Mouse (Mus musculus) spleen, adult 2 months (tissue): ENCODE results near the gene Gm26602.

ENCODE experiments used
- CTCF ChIP-seq: fragments of 200-500 bp; IDR thresholded peaks from 2 replicates; pipeline ENCODE4 v1.5.1; 2011; ENCODE audit warnings: mild to moderate bottlenecking, inconsistent platforms; ENCODE audit not compliant: insufficient read depth, insufficient read length, insufficient replicate concordance; ENCODE audit errors: extremely low read depth
- POLR2A ChIP-seq: fragments of 200-500 bp; IDR thresholded peaks from 2 replicates; pipeline ENCODE4 v1.6.1; 2011; ENCODE audit warnings: low read depth, low read length, inconsistent platforms

GRCm38 (mm10) chr10:79866601-79867000 lies 44.1 kb upstream of the Gm26602 start:
- TF ChIP-seq CTCF (no peak), POLR2A (no peak)
